Mouse (Mus musculus) layer of hippocampus, postnatal 25 days (tissue): ENCODE data around the gene Pld1. TPM values are rescaled to one million over a fixed set of nuclear protein-coding genes. Genes with fewer than 3 reads are reported as not detected.

Experiments
- DNase-seq, 2 experiments: peaks; one replicate each; pipeline ENCODE4 v3.0.0; 2022; ENCODE audit warnings: mixed read lengths in 2 of 2, low spot score in 1 of 2; ENCODE audit errors: extremely low spot score in 1 of 2
- total RNA-seq, 2 experiments: library from RNA; stranded (reverse); gene quantifications; 2 replicates each; pipeline ENCODE4 v1.2.3; 2021

Pld1 gene
- total RNA-seq, 2 experiments from 2014 or later, result 7.8 to 10.5 TPM

- peak in 1 of 2 experiments; percentile 11 for DNase-seq
Measured at GRCm38 (mm10) chr3:27983935-27984577, 45.6 kb downstream of the Pld1 start.

GRCm38 (mm10) chr3:27984620-27985019 is 46.1 kb downstream of the Pld1 start:
- DNase-seq, result no peak

GRCm38 (mm10) chr3:27985344-27985743 is 46.8 kb downstream of the Pld1 start:
- no peak for DNase-seq

GRCm38 (mm10) chr3:27987891-27988536 is 49.5 kb downstream of the Pld1 start:
- DNase-seq, result no peak

GRCm38 (mm10) chr3:27991100-27991703 is 52.7 kb downstream of the Pld1 start:
- DNase-seq, result no peak

- no peak for DNase-seq
Measured at GRCm38 (mm10) chr3:27994175-27994990, 55.9 kb downstream of the Pld1 start.

- no peak for DNase-seq
Measured at GRCm38 (mm10) chr3:28004321-28004720, 65.8 kb downstream of the Pld1 start.

GRCm38 (mm10) chr3:28007684-28008083 is 69.2 kb downstream of the Pld1 start:
- no peak for DNase-seq

GRCm38 (mm10) chr3:28008369-28008768 is 69.9 kb downstream of the Pld1 start:
- no peak for DNase-seq

- DNase-seq, result no peak
Measured at GRCm38 (mm10) chr3:28012177-28012576, 73.7 kb downstream of the Pld1 start.

- no peak for DNase-seq
Measured at GRCm38 (mm10) chr3:28013441-28013840, 74.9 kb downstream of the Pld1 start.

GRCm38 (mm10) chr3:28017002-28017401 is 78.5 kb downstream of the Pld1 start:
- DNase-seq, result no peak

- DNase-seq, result no peak
Measured at GRCm38 (mm10) chr3:28019727-28020126, 81.2 kb downstream of the Pld1 start.

- no peak for DNase-seq
Measured at GRCm38 (mm10) chr3:28020404-28020803, 81.9 kb downstream of the Pld1 start.

GRCm38 (mm10) chr3:28022191-28022590 is 83.7 kb downstream of the Pld1 start:
- DNase-seq, result no peak

- no peak for DNase-seq
Measured at GRCm38 (mm10) chr3:28026876-28027275, 88.4 kb downstream of the Pld1 start.

- DNase-seq, result no peak
Measured at GRCm38 (mm10) chr3:28028456-28028855, 90.0 kb downstream of the Pld1 start.

GRCm38 (mm10) chr3:28030860-28031259 is 92.4 kb downstream of the Pld1 start:
- DNase-seq, result no peak

GRCm38 (mm10) chr3:28031643-28032243 is 93.2 kb downstream of the Pld1 start:
- no peak for DNase-seq

- DNase-seq, result no peak
Measured at GRCm38 (mm10) chr3:28033898-28034297, 95.4 kb downstream of the Pld1 start.
